Mouse (Mus musculus) bone marrow macrophage, adult 2 months (primary cell): ENCODE data around the gene Gm45233. TPM values are rescaled to one million over a fixed set of nuclear protein-coding genes. Genes with fewer than 3 reads are reported as not detected.

ENCODE experiments used
- H3K27ac ChIP-seq: 2 replicates; pipeline ENCODE4 v1.5.1; 2012; ENCODE audit warnings: low read depth, low read length; ENCODE audit not compliant: insufficient read depth
- H3K4me1 ChIP-seq: 2 replicates; pipeline ENCODE4 v1.6.1; 2012; ENCODE audit warnings: low read length; ENCODE audit not compliant: control insufficient read depth, insufficient read depth
- H3K4me3 ChIP-seq: 2 replicates; pipeline ENCODE4 v1.5.1; 2012; ENCODE audit warnings: mild to moderate bottlenecking, low read length, moderate library complexity; ENCODE audit not compliant: insufficient read depth
- CTCF ChIP-seq: IDR thresholded peaks from 2 replicates; pipeline ENCODE4 v1.5.1; 2012; ENCODE audit warnings: low read depth, mild to moderate bottlenecking, low read length, moderate library complexity
- POLR2A ChIP-seq: IDR thresholded peaks from 2 replicates; pipeline ENCODE4 v1.6.1; 2012; ENCODE audit warnings: mild to moderate bottlenecking, low read depth, low read length, borderline replicate concordance
- polyA plus RNA-seq: library from polyadenylated mRNA; stranded (reverse); fragments of >200 nt; gene quantifications from 2 replicates; pipeline ENCODE4 v1.2.4, GENCODE M21; 2012; ENCODE audit not compliant: missing spikeins, insufficient read depth, insufficient read length

Gene Gm45233
- polyA plus RNA-seq, 1 experiment, result not detected

DNA sequence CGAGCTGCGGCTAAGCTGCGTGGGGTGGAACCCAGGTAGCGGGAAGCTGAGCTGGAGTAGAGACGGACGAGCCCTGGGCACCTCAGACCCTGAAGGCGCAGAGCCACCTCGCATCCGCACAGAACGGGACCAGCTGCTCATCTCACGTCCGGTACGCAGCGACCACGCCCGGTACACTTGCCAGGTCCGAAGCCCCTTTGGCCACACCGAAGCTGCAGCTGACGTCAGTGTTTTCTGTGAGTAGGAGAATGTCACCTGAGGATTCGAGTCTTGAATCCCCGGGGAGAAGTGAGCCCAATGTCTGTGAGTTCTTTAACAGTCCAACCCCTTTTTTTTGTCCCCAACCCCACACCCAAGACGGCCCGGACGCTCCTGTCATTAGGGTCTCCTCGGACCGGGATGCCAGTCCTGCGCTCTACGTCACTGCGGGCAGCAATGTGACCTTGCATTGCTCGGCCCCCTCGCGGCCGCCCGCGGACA lies 21.0 kb downstream of the Gm45233 start:
- no peak overlapping the region for H3K27ac ChIP-seq
- peak overlapping the region; percentile 71 for H3K4me3 ChIP-seq
- TF ChIP-seq CTCF, result no peak; the same call in none of the 2 replicates
- TF ChIP-seq POLR2A, result no peak
- H3K4me1 ChIP-seq, result no peaks in the 10 kb centered on the region

DNA sequence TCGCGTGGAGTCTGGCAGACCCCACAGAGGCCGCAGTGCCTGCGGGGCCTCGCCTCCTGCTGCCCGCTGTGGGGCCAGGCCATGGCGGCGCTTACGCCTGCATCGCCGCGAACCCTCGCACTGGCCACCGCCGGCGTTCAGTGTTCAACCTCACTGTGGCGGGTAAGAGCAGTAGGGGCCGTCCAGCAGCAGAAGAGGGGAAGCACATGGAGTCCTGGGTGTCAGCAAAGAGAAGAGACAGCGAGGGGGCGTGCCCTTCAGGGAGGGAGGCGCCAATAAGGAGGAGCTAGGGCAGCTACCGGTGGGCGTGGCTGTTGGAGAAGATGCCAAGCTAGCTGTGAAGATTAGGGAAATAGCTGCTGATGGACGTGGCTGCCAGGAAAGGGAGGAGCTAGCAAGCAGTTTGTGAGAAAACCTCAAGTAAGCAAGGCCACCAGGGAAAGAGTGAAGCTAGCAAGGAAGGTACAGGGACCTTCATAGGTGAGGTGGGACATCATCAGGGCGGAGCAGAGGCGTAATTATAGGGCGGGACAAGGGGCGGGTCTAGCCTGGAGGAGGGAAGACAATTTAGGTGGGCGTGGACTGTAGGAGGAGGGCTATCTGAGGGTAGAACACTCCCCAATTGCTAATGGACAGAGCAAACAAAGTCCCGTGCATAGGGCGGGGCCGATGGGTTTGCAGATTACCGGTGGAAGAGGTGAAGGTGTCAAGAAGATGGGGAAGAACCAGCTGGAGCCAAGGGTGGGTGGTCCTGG lies 21.6 kb downstream of the Gm45233 start:
- peak overlapping the region; percentile 71 for H3K4me3 ChIP-seq
- TF ChIP-seq POLR2A (no peak), CTCF (no peak; the same call in 1 of the 2 replicates)
- H3K27ac ChIP-seq, result peak overlapping the region; percentile 11; the same call in 1 of the 2 replicates
- no peaks in the 10 kb centered on the region for H3K4me1 ChIP-seq

DNA sequence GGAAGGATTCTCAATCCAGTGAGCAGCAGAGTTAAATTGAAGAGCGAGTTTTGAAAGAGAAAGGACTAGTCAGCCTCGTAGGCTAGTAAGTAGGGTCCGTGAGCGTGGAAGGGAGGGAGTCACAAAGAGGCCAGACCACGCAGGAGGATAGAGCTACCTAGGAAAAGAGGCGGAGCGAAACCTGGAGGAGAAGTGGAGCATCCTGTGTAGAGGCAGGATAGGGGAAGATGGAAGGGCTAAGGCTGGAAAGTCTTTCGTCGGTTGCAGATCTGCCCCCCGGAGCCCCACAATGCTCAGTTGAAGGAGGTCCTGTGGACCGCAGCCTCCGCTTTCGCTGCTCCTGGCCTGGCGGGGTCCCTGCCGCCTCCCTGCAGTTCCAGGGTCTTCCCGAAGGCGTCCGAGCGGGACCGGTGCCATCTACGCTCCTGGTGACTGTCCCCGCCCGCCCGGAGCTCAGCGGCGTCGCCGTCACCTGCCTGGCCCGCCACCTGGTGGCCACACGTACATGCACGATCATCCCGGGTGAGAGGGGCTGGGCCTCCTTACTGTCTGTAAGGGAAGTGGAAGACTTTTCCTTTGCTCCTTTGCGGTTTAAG lies 22.3 kb downstream of the Gm45233 start:
- Histone ChIP-seq H3K4me1 (no peaks in the 10 kb centered on the region), H3K4me3 (peak overlapping the region; percentile 71), H3K27ac (no peak overlapping the region)
- TF ChIP-seq CTCF (peak; percentile 69), POLR2A (no peak)

DNA sequence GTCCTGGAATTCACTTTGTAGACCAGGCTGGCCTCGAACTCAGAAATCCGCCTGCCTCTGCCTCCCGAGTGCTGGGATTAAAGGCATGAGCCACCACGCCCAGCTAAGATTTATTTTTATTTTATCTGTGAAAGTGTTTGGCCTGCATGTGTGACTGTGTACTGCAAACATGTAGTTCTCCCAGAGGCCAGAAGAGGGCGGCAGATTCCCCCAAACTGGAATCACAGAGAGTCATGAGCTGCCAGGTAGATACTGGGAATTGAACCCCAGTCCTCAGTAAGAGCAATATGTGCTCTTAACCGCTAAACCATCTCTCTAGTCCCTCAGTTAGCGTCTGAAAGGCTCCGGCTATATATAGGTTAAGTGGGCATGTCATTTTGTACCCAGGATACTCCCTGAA lies 26.4 kb downstream of the Gm45233 start:
- Histone ChIP-seq H3K27ac (no peak overlapping the region), H3K4me3 (no peak overlapping the region), H3K4me1 (no peaks in the 10 kb centered on the region)
- TF ChIP-seq POLR2A, result no peak
- TF ChIP-seq CTCF, result peak; percentile 82

DNA sequence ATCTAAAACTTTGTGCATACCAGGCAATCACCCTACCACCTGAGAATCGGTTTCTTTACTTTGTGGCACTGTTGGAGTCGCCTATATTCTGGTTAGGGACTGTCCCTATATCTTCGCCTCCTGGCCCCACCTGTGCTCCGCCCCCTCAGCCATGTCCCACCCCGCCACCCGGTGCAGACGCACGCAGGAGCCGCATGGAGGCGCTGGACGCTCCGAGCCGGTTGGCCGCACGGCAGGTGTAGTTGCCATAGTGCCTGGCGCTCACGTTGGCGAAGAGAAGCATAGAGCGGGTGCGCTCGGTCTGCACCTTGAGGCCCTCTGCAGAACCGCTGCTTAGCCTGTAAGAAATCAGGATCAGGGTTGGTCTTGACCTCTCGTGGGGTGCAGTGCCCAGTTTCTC lies 31.8 kb downstream of the Gm45233 start:
- no peak overlapping the region for H3K27ac ChIP-seq
- H3K4me3 ChIP-seq, result no peak overlapping the region
- H3K4me1 ChIP-seq, result peaks cover 14% of the 10 kb centered on the region
- TF ChIP-seq CTCF, result no peak
- no peak for TF ChIP-seq POLR2A

DNA sequence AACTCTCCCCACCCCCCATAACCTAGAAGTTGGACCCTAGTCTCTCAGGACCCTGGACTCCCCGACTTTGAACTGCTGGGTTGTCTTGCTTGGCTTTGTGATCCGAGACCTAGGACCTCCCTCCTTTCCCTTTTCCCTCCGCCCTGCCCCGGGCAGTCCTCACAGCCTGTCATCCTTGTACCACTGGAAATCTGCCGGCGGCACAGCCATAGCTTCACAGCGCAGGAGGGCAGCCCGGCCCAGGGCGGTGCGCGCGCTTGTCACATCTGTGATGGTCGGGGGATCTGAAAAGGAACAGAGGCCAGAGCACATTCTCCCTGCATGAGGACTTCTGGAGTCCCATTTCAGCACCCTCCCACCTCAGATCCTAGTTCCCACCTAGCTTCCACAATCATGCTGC lies 32.4 kb downstream of the Gm45233 start:
- TF ChIP-seq POLR2A, result no peak
- no peak for TF ChIP-seq CTCF
- Histone ChIP-seq H3K4me1 (peaks cover 21% of the 10 kb centered on the region), H3K4me3 (no peak overlapping the region), H3K27ac (no peak overlapping the region)

DNA sequence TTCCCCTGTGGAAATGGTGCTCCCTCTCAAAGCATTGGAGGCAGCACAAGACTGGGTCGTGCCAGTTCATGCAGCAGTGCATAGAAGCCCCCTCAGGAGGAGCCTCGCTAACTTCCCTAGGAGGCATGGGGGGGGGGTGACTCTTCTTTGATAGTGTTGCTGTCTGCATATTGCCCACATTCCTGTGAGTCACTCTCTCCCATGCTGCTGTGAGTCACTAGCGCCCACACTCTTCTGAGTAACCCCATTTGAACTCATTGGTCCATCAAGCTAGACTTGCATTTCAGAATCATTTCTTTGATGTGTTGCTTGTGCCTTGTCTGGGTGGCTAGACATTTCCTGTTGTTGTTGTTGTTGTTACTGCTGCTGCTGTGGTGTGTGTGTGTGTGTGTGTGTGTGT lies 37.3 kb downstream of the Gm45233 start:
- TF ChIP-seq POLR2A, result no peak
- no peak for TF ChIP-seq CTCF
- H3K27ac ChIP-seq, result no peak overlapping the region
- H3K4me3 ChIP-seq, result no peak overlapping the region
- H3K4me1 ChIP-seq, result peaks cover 28% of the 10 kb centered on the region

DNA sequence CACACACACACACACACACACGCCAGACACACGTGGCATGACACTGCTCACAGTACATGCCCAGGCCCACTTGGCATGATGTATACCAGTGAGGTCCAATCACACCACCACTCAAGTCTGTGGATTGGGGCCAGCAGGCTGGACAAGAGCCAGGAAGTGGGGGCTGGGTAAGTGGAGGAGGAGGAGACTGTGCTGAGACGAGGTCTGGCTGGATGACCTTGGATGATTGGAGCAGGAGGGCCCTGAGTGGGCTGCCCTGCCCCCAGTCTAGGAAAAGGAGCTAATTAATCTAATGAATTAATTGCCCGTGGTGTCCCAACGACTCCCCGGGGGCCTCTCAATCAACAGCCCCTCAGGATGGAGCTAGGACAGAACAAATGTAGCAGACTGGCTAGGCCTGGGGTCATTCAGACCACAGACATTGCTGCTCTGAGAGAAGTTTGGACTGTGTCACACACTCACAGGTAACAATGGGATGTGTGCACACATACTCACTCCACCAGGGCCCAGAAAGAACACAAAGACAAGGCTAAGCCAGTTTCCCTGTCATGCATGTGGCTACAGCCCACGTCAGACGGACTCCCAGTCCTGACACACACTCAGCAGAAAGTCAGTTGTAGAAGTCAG lies 38.3 kb downstream of the Gm45233 start:
- TF ChIP-seq CTCF, result no peak
- TF ChIP-seq POLR2A, result no peak
- Histone ChIP-seq H3K4me3 (no peak overlapping the region), H3K4me1 (peaks cover 28% of the 10 kb centered on the region), H3K27ac (no peak overlapping the region)

DNA sequence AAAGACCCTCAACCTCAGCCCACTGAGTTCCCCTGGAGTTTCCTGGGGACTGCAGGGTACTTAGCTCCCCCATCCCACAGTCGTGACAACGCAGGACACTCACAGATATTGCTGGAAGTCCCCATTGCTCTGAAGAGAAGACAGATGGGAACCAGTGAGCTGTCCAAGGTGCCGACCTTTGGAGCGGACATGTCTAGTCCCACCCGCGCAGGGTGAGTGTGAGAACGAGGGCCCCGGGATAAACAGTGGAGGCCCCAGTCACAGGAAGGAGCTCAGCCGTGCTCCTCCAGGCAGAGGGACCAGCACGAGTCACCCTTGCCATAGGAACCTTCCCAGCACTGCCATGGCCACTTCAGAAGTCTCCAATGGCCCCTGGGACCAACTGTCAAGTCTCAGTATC lies 39.3 kb downstream of the Gm45233 start:
- H3K27ac ChIP-seq, result no peak overlapping the region
- TF ChIP-seq POLR2A, result no peak
- no peak for TF ChIP-seq CTCF

DNA sequence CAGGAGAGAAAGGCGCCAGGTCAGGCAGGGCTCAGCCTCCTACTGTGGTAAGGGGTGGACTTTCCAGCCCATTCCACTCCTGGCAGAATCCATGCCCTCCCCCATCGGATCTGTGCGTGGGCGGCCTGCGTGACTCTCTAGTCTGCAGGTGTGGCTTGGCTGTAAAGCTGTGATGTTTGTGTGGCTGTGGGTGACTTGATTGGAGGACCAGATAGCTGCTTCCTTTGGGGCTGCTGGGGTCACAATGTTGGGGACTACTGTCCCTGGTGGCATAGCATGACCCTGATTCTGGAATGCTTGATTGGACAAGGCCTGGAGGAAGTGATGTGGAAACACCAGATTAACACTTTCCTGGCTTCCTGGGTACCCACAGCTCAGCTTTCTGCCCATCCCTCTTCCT lies 44.7 kb downstream of the Gm45233 start:
- TF ChIP-seq CTCF, result no peak
- TF ChIP-seq POLR2A, result no peak
- no peak overlapping the region for H3K4me3 ChIP-seq
- no peak overlapping the region for H3K27ac ChIP-seq
- H3K4me1 ChIP-seq, result no peaks in the 10 kb centered on the region

More for the DNA sequence above, 39.3 kb downstream of the Gm45233 start:
- Histone ChIP-seq H3K4me3 (no peak overlapping the region), H3K4me1 (peaks cover 28% of the 10 kb centered on the region)
